Comparison of ENCODE assay signal across 33 mouse cellular contexts in genomic region chr14:36848860-36849259, GRCm38 (mm10).
"Had no signal": no experiment of that assay in that cellular context is flagged by ENCODE, and none has a peak within 500 bp of the region (broad histone marks: within the 10 kb centered on the region; RNA-seq: fewer than 3 reads in every experiment).

No protein-coding gene starts in this region.

- H3K9me3 ChIP-seq: heart, embryonic 13.5 days; heart, embryonic 15.5 days; hindbrain, embryonic 10.5 days; hindbrain, embryonic 12.5 days; hindbrain, embryonic 15.5 days; intestine, embryonic 15.5 days; kidney, embryonic 15.5 days had no signal

- ATAC-seq: hindbrain, embryonic 16.5 days; hindbrain, postnatal 0 days; inflammation-experienced regulatory T-cells, adult 6 months; intestine, embryonic 15.5 days; intestine, embryonic 16.5 days; intestine, postnatal 0 days had no signal

- DNase-seq: heart, postnatal 10 days; heart, postnatal 14 days; heart, postnatal 36 days; heart, postnatal 4 days; kidney, adult 11 months; kidney, adult 18-20 months; kidney, adult 2 months; kidney, adult 8-10 months; kidney, adult 9 months; kidney, postnatal 10 days; kidney, postnatal 14 days; kidney, postnatal 25 days; kidney, postnatal 36 days; kidney, postnatal 4 days; layer of hippocampus, adult 9-11 months; layer of hippocampus, postnatal 36 days had no signal

- H3K9ac ChIP-seq: heart, embryonic 13.5 days; heart, embryonic 15.5 days; hindbrain, embryonic 12.5 days; hindbrain, embryonic 13.5 days; hindbrain, embryonic 14.5 days; hindbrain, embryonic 15.5 days; intestine, embryonic 15.5 days; kidney, embryonic 15.5 days had no signal

- H3K36me3 ChIP-seq: heart, embryonic 13.5 days; heart, embryonic 15.5 days; hindbrain, embryonic 10.5 days; hindbrain, embryonic 12.5 days; hindbrain, embryonic 13.5 days; hindbrain, embryonic 15.5 days; intestine, embryonic 15.5 days; kidney, embryonic 15.5 days had no signal

- H3K27ac ChIP-seq: heart, embryonic 13.5 days; heart, embryonic 15.5 days; hindbrain, embryonic 10.5 days; hindbrain, embryonic 12.5 days; hindbrain, embryonic 13.5 days; hindbrain, embryonic 14.5 days; hindbrain, embryonic 15.5 days; hindbrain, postnatal 0 days; intestine, embryonic 15.5 days; kidney, embryonic 15.5 days; kidney, postnatal 0 days; layer of hippocampus, adult 2 months; left cerebral cortex, adult 2 months had no signal

- H3K4me3 ChIP-seq: heart, embryonic 13.5 days; heart, embryonic 15.5 days; hindbrain, embryonic 10.5 days; hindbrain, embryonic 12.5 days; hindbrain, embryonic 13.5 days; hindbrain, embryonic 15.5 days; intestine, embryonic 15.5 days; kidney, embryonic 15.5 days; layer of hippocampus, adult 2 months; left cerebral cortex, adult 2 months had no signal

- H3K4me2 ChIP-seq: heart, embryonic 13.5 days; heart, embryonic 15.5 days; hindbrain, embryonic 12.5 days; hindbrain, embryonic 13.5 days; hindbrain, embryonic 14.5 days; hindbrain, embryonic 15.5 days; intestine, embryonic 15.5 days; kidney, embryonic 15.5 days had no signal

- H3K27me3 ChIP-seq: heart, embryonic 13.5 days; heart, embryonic 15.5 days; hindbrain, embryonic 12.5 days; hindbrain, embryonic 13.5 days; hindbrain, embryonic 15.5 days; intestine, embryonic 15.5 days; kidney, embryonic 15.5 days had no signal

- H3K4me1 ChIP-seq: heart, embryonic 13.5 days; heart, embryonic 15.5 days; hindbrain, embryonic 10.5 days; hindbrain, embryonic 12.5 days; hindbrain, embryonic 13.5 days; hindbrain, embryonic 15.5 days; intestine, embryonic 15.5 days; kidney, embryonic 15.5 days had no signal
